ENCODE assay signal across 29 mouse cellular contexts in the genomic region with DNA sequence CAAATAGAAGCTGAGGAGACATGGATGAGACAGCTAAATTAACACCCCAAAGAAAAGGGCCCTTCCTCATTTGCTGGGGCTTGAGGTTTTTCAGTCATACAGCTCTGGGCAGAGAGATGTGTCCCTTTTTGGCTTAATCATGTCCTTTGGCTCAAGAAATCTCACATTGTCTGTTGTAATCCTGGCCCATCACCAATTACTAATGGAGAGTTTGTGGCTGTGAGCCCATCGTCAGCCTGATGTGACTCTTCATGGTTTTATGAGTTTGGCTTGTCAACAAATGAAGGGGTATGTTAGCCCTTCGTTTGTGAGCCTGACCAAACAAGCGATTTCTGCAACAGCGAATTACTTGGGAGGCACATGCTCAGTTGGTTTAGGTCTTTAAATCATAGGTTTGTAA. TPM values are rescaled to one million over a fixed set of nuclear protein-coding genes. Genes with fewer than 3 reads are reported as not detected.
DNase-seq lines count a peak whose midpoint lies in the region; ATAC-seq and TF ChIP-seq lines count a peak whose summit lies in the region.
"Had no signal": no experiment of that assay in that cellular context is flagged by ENCODE, and none has a peak within 500 bp of the region (broad histone marks: within the 10 kb centered on the region; RNA-seq: fewer than 3 reads in every experiment).

No protein-coding gene starts in this region.

- no peak for TF ChIP-seq EP300 in lung, postnatal 0 days (IDR thresholded peaks at IDR 0.05)

- H3K27me3 ChIP-seq in forebrain, embryonic 14.5 days (replicated peaks; ENCODE audit: control insufficient read depth, insufficient read depth, low read length): no peaks in the 10 kb centered on the region
- no peaks in the 10 kb centered on the region for H3K27me3 ChIP-seq in forebrain, embryonic 11.5 days (ENCODE audit: control insufficient read depth, insufficient read depth, low read length)
- H3K27me3 ChIP-seq in kidney, postnatal 0 days (ENCODE audit: insufficient read depth, low read length): no peaks in the 10 kb centered on the region
- no peaks in the 10 kb centered on the region for H3K27me3 ChIP-seq in kidney, adult 2 months (replicated peaks; ENCODE audit: control insufficient read depth, insufficient read depth, low read length)
- H3K27me3 ChIP-seq in lung, postnatal 0 days (replicated peaks; ENCODE audit: insufficient read depth, low read length): no peaks in the 10 kb centered on the region
- H3K27me3 ChIP-seq: embryonic facial prominence, embryonic 13.5 days; limb, embryonic 13.5 days; liver, embryonic 12.5 days; midbrain, embryonic 15.5 days; neural tube, embryonic 13.5 days had no signal

- WGBS in forebrain, embryonic 14.5 days: 77% methylated on average over 4 of the region's 4 CpGs
- 82% methylated on average over 4 of the region's 4 CpGs for WGBS in forebrain, embryonic 11.5 days
- 31% methylated on average over 4 of the region's 4 CpGs for WGBS in kidney, postnatal 0 days
- WGBS in kidney, adult 2 months: 41% methylated on average over 4 of the region's 4 CpGs
- 60% methylated on average over 4 of the region's 4 CpGs for WGBS in lung, postnatal 0 days

- no peak for TF ChIP-seq CTCF in kidney, postnatal 0 days (IDR thresholded peaks at IDR 0.05; ENCODE audit: low read depth)
- TF ChIP-seq CTCF in kidney, adult 2 months (conservative IDR thresholded peaks at IDR 0.05; ENCODE audit: insufficient read depth, insufficient read length, low read depth, low read length): no peak
- no peak for TF ChIP-seq CTCF in lung, postnatal 0 days (IDR thresholded peaks at IDR 0.05)

- H3K4me3 ChIP-seq in forebrain, embryonic 14.5 days (ENCODE audit: low read depth, low read length): no peak overlapping the region
- no peak overlapping the region for H3K4me3 ChIP-seq in forebrain, embryonic 11.5 days (ENCODE audit: low read depth, low read length)
- H3K4me3 ChIP-seq in kidney, postnatal 0 days (replicated peaks; ENCODE audit: low read depth, low read length): no peak overlapping the region
- no peak overlapping the region for H3K4me3 ChIP-seq in kidney, adult 2 months (ENCODE audit: insufficient read depth, low read depth, low read length)
- no peak overlapping the region for H3K4me3 ChIP-seq in lung, postnatal 0 days (ENCODE audit: low read depth, low read length)
- H3K4me3 ChIP-seq: embryonic facial prominence, embryonic 13.5 days; erythroblast, embryonic 14.5 days; kidney, embryonic 15.5 days; limb, embryonic 13.5 days; liver, embryonic 12.5 days; midbrain, embryonic 15.5 days; myocyte; neural tube, embryonic 13.5 days had no signal

- H3K4me1 ChIP-seq in forebrain, embryonic 14.5 days (ENCODE audit: control insufficient read depth, insufficient read depth, low read length): no peaks in the 10 kb centered on the region
- H3K4me1 ChIP-seq in forebrain, embryonic 11.5 days (replicated peaks; ENCODE audit: control insufficient read depth, insufficient read depth, low read length): no peaks in the 10 kb centered on the region
- no peaks in the 10 kb centered on the region for H3K4me1 ChIP-seq in kidney, postnatal 0 days (replicated peaks; ENCODE audit: insufficient read depth, low read length)
- H3K4me1 ChIP-seq in kidney, adult 2 months (ENCODE audit: control insufficient read depth, insufficient read depth, low read length): no peaks in the 10 kb centered on the region
- H3K4me1 ChIP-seq in lung, postnatal 0 days (ENCODE audit: insufficient read depth, low read depth, low read length): no peaks in the 10 kb centered on the region
- H3K4me1 ChIP-seq: limb, embryonic 13.5 days; liver, embryonic 12.5 days; midbrain, embryonic 15.5 days; neural tube, embryonic 13.5 days had no signal

- H3K27ac ChIP-seq in forebrain, embryonic 14.5 days (ENCODE audit: low read depth, low read length): no peak overlapping the region
- H3K27ac ChIP-seq in forebrain, embryonic 11.5 days (ENCODE audit: low read depth, low read length): no peak overlapping the region
- H3K27ac ChIP-seq in kidney, postnatal 0 days: no peak overlapping the region
- no peak overlapping the region for H3K27ac ChIP-seq in kidney, adult 2 months (ENCODE audit: insufficient read depth, low read depth, low read length)
- no peak overlapping the region for H3K27ac ChIP-seq in lung, postnatal 0 days (ENCODE audit: low read length)
- H3K27ac ChIP-seq: embryonic facial prominence, embryonic 13.5 days; kidney, embryonic 15.5 days; limb, embryonic 13.5 days; liver, embryonic 12.5 days; midbrain, embryonic 15.5 days; neural tube, embryonic 13.5 days; stomach, postnatal 0 days had no signal

- no peak for TF ChIP-seq POLR2A in kidney, adult 2 months (IDR thresholded peaks at IDR 0.05; ENCODE audit: low read depth, low read length)

- no peaks in the 10 kb centered on the region for H3K36me3 ChIP-seq in forebrain, embryonic 14.5 days (ENCODE audit: control insufficient read depth, insufficient read depth, low read length)
- H3K36me3 ChIP-seq in forebrain, embryonic 11.5 days (ENCODE audit: control insufficient read depth, insufficient read depth, low read length): no peaks in the 10 kb centered on the region
- H3K36me3 ChIP-seq in kidney, postnatal 0 days (ENCODE audit: insufficient read depth, low read length): no peaks in the 10 kb centered on the region
- no peaks in the 10 kb centered on the region for H3K36me3 ChIP-seq in kidney, adult 2 months (ENCODE audit: control insufficient read depth, insufficient read depth, low read length)
- H3K36me3 ChIP-seq in lung, postnatal 0 days (ENCODE audit: insufficient read depth, low read length): no peaks in the 10 kb centered on the region
- H3K36me3 ChIP-seq: embryonic facial prominence, embryonic 13.5 days; kidney, embryonic 15.5 days; limb, embryonic 13.5 days; liver, embryonic 12.5 days; midbrain, embryonic 15.5 days; neural tube, embryonic 13.5 days had no signal

- no peaks in the 10 kb centered on the region for H3K9me3 ChIP-seq in forebrain, embryonic 14.5 days (replicated peaks; ENCODE audit: control insufficient read depth, low read length)
- no peaks in the 10 kb centered on the region for H3K9me3 ChIP-seq in forebrain, embryonic 11.5 days (ENCODE audit: control insufficient read depth, low read length)
- no peaks in the 10 kb centered on the region for H3K9me3 ChIP-seq in kidney, postnatal 0 days (replicated peaks; ENCODE audit: low read length)
- no peaks in the 10 kb centered on the region for H3K9me3 ChIP-seq in lung, postnatal 0 days (ENCODE audit: low read length)
- H3K9me3 ChIP-seq: embryonic facial prominence, embryonic 13.5 days; kidney, embryonic 15.5 days; neural tube, embryonic 13.5 days had no signal

- DNase-seq in forebrain, embryonic 14.5 days (ENCODE audit: low spot score): peak; percentile 42
- DNase-seq in forebrain, embryonic 11.5 days (ENCODE audit: low spot score): no peak
- peak; percentile 56 for DNase-seq in kidney, postnatal 0 days (ENCODE audit: low spot score)
- DNase-seq in kidney, adult 2 months: no peak
- peak; percentile 18 for DNase-seq in lung, postnatal 0 days (ENCODE audit: low spot score)
- DNase-seq in lung, postnatal 14 days: no peak
- no peak for DNase-seq in right cerebral cortex, adult 2 months (ENCODE audit: low spot score in 2 of 2)
- DNase-seq: adrenal gland, postnatal 25 days; cerebellum, adult 11 months; cerebellum, postnatal 36 days; embryo, embryonic 11 days; gastrocnemius, postnatal 36 days; layer of hippocampus, postnatal 36 days; lung, adult 2 months; lung, postnatal 4 days; thymus, adult 2 months; thymus, postnatal 4 days had no signal

- no peak overlapping the region for H3K9ac ChIP-seq in forebrain, embryonic 14.5 days (ENCODE audit: low read length)
- no peak overlapping the region for H3K9ac ChIP-seq in forebrain, embryonic 11.5 days (ENCODE audit: low read length)
- no peak overlapping the region for H3K9ac ChIP-seq in kidney, postnatal 0 days (ENCODE audit: low read depth, low read length)
- H3K9ac ChIP-seq in lung, postnatal 0 days (replicated peaks; ENCODE audit: low read depth): no peak overlapping the region
- H3K9ac ChIP-seq: embryonic facial prominence, embryonic 13.5 days; kidney, embryonic 15.5 days; limb, embryonic 13.5 days; liver, embryonic 12.5 days; midbrain, embryonic 15.5 days; neural tube, embryonic 13.5 days had no signal

- ATAC-seq in forebrain, embryonic 14.5 days: no peak
- ATAC-seq in forebrain, embryonic 11.5 days (replicated peaks; ENCODE audit: low FRiP score): no peak
- ATAC-seq in kidney, postnatal 0 days (replicated peaks; ENCODE audit: low FRiP score, low read depth): no peak
- no peak for ATAC-seq in lung, postnatal 0 days
- ATAC-seq: CD4-positive, CD25-positive, alpha-beta regulatory T cell, adult 4 months; hindbrain, embryonic 16.5 days; intestine, embryonic 16.5 days; liver, embryonic 12.5 days; midbrain, embryonic 15.5 days had no signal

- no peak overlapping the region for H3K4me2 ChIP-seq in forebrain, embryonic 14.5 days (ENCODE audit: low read length)
- H3K4me2 ChIP-seq in forebrain, embryonic 11.5 days (ENCODE audit: low read depth, low read length, severe bottlenecking): no peak overlapping the region
- H3K4me2 ChIP-seq in kidney, postnatal 0 days (ENCODE audit: low read length): no peak overlapping the region
- no peak overlapping the region for H3K4me2 ChIP-seq in lung, postnatal 0 days (replicated peaks; ENCODE audit: low read depth, low read length)
- H3K4me2 ChIP-seq: embryonic facial prominence, embryonic 13.5 days; kidney, embryonic 15.5 days; limb, embryonic 13.5 days; liver, embryonic 12.5 days; midbrain, embryonic 15.5 days; neural tube, embryonic 13.5 days had no signal

RNA-seq across cellular contexts. Expression of gene Epb41l3, which starts 34.0 kb away (rescaled TPM):
- 53.8 and 66.7 TPM in 2 replicates for polyA plus RNA-seq in forebrain, embryonic 14.5 days (2014; fragmentation: Nextera tagmentation; extraction: Ambion mirVana)
- polyA plus RNA-seq in forebrain, embryonic 11.5 days (2014; fragmentation: Nextera tagmentation; extraction: Ambion mirVana): 73.9 and 78.4 TPM in 2 replicates
- 13.3 and 14.0 TPM in 2 replicates for polyA plus RNA-seq in kidney, postnatal 0 days (2015; fragmentation: Nextera tagmentation; extraction: Ambion mirVana)
- polyA plus RNA-seq in kidney, adult 2 months (2012; rRNA removed): 30.4 and 35.5 TPM in 2 replicates
- 10.0 and 14.1 TPM in 2 replicates for polyA plus RNA-seq in lung, postnatal 0 days (2015; fragmentation: Nextera tagmentation; extraction: Ambion mirVana)

Comparison
In these comparisons a context has a peak if more than half of its experiments do, and no peak if none do; other contexts are left out.
1. DNase-seq: peak in forebrain, embryonic 14.5 days (single experiment), kidney, postnatal 0 days (single experiment) and lung, postnatal 0 days (single experiment); none in forebrain, embryonic 11.5 days (single experiment), kidney, adult 2 months (single experiment), lung, postnatal 14 days (single experiment) and right cerebral cortex, adult 2 months (0 of 2).